Mouse (Mus musculus): ENCODE measurements around the gene Rab25. TPM values are rescaled to one million over a fixed set of nuclear protein-coding genes. Genes with fewer than 3 reads are reported as not detected.

Rab25 gene
- total RNA-seq, 1 experiment from 2014 or later = 0.47 TPM

DNA sequence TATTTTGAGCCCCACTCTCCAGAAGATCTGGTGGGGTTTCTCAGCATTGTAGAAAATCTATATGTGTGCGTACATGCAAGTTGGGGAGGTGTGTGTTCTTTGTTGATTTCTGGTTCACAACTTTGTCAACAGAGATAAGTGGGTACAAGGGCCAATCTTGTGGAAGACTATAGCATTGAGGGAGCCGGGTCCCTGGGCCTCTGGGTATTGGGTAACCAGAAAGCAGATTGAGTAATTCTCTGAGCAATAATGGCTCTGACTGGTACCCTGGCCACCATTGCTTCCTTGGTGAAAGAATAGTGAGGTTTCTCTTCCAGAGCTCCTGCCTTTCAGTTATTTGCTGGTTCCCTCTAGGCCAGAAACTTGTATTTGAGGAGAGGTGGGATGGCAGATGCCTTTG is 21.0 kb upstream of the Rab25 start:
- no peak for ATAC-seq (ENCODE audit: extremely low read depth, insufficient number of reproducible peaks, low FRiP score, poor library complexity, severe bottlenecking)

- ATAC-seq (ENCODE audit: extremely low read depth, insufficient number of reproducible peaks, low FRiP score, poor library complexity, severe bottlenecking) = no peak
Observed at GRCm38 (mm10) chr3:88568615-88569014, 20.5 kb upstream of the Rab25 start.

DNA sequence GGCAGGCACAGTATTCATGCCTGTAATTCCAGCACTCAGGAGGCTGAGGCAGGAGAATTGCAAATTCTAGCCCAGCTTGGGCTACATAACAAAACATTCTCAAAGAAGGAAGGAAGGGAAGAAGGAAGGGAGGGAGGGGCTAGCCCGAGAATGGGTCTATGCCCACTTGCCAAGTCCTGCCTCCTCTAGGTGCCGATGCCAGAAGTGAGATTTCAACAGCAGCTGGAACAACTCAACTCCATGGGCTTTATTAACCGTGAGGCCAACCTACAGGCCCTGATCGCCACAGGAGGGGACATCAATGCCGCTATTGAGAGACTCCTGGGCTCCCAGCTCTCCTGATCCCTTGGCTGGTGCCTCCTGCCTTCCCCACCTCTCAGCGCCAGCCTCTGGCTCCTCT is 19.8 kb upstream of the Rab25 start:
- no peak for ATAC-seq (ENCODE audit: extremely low read depth, insufficient number of reproducible peaks, low FRiP score, poor library complexity, severe bottlenecking)

DNA sequence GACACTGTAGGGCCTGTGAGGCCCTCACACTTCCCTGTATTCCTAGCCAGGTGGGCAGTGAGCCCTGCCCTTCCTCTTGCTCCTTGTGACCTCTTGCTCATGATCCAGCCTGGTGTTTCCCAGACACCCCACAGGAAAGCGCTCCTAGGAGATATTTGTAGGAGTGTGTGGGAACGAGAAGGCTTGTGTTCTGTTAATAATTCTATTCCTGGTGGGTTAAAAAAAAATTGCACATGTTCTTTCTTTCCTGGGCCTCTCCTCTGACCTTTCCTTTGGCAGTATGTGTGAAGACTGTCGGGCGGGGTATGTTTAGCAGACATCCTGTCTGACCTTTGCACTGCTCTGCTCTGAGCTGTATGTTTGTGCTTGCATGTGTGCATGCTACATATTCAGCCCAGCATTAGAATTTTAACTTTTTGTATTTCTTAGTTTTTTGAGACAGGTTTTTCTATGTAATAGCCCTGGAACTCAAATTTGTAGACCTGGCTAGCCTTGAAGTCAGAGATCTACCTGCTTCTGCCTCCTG is 18.5 kb upstream of the Rab25 start:
- ATAC-seq (ENCODE audit: extremely low read depth, insufficient number of reproducible peaks, low FRiP score, poor library complexity, severe bottlenecking) = no peak

DNA sequence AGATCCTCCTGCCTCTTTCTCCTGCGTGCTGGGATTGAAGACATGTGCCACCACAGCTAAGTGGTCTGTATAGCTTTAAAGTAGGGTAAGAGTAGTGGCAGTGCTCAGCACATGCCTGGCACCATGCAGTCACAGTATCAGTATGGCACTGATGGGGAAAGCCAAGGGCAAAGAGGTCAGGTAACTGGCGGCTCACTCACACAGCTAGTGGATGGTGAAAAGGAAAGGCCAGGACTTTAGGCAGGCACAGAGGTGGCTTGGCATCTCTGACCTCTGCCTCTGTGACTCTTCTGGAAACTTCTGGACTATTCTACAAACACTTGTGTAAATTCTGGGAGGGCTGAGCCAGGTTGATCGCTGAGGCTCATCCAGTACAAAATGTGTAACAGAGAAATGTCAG is 18.0 kb upstream of the Rab25 start:
- ATAC-seq (ENCODE audit: extremely low read depth, insufficient number of reproducible peaks, low FRiP score, poor library complexity, severe bottlenecking) = no peak

GRCm38 (mm10) chr3:88563966-88564365 is 15.9 kb upstream of the Rab25 start:
- no peak for ATAC-seq (ENCODE audit: extremely low read depth, insufficient number of reproducible peaks, low FRiP score, poor library complexity, severe bottlenecking)

DNA sequence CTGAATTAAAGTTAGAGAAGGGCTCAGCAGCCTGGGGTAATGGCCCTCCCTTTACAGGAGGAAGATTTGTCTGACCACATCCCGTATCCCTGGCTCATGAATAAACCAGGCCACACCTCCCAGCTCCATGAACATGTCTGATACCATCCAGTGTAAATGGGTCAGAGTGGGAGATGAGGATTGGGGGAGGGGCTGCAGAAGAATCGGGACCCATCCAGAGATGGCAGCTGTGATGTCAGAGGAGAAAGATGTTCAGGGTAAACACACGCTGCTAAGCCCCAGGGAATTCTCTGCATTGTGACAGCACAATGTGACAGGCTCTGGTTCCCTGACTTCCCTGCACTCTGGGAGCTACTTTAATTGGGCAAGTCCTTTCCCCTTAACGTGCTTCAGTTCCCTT is 15.3 kb upstream of the Rab25 start:
- ATAC-seq (ENCODE audit: extremely low read depth, insufficient number of reproducible peaks, low FRiP score, poor library complexity, severe bottlenecking) = no peak

DNA sequence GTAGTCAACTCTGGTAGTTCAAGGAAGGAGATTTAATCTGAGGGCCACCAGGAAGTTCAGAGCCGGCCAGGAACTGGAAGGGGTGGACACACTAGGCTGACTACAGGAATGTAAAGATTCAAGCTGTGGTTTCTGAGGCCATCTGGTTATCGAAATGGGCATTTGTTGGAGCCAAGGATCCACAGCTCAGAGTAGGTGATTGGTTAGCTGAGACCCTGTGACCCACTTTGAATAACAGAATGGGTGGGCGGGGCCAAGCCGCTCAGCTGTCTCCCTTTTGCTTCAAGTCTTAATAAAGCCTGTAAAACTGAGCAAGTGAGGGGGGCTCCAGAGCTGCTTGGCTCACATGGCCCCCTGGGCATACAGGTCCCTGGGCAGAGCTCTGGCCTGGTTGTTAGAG is 13.9 kb upstream of the Rab25 start:
- ATAC-seq (ENCODE audit: extremely low read depth, insufficient number of reproducible peaks, low FRiP score, poor library complexity, severe bottlenecking) = no peak

DNA sequence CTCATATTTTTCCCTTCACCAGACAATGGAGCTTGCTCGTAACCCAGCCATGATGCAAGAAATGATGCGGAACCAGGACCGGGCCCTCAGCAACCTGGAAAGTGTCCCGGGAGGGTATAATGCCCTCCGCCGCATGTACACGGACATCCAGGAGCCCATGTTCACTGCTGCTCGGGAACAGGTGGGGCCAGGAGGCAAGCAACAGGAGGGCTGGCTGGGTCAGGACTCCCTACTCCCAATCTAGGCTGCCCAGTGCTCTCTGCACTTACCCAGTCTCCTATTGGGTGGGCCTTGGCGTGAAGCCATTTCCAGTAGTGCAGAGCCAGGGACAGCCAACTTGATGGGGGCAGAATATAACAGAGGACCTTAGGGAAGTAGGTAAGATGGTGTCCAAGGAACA is 11.5 kb upstream of the Rab25 start:
- no peak for ATAC-seq (ENCODE audit: extremely low read depth, insufficient number of reproducible peaks, low FRiP score, poor library complexity, severe bottlenecking)

- ATAC-seq (ENCODE audit: extremely low read depth, insufficient number of reproducible peaks, low FRiP score, poor library complexity, severe bottlenecking) = no peak
Observed at GRCm38 (mm10) chr3:88556616-88557015, 8.5 kb upstream of the Rab25 start.

DNA sequence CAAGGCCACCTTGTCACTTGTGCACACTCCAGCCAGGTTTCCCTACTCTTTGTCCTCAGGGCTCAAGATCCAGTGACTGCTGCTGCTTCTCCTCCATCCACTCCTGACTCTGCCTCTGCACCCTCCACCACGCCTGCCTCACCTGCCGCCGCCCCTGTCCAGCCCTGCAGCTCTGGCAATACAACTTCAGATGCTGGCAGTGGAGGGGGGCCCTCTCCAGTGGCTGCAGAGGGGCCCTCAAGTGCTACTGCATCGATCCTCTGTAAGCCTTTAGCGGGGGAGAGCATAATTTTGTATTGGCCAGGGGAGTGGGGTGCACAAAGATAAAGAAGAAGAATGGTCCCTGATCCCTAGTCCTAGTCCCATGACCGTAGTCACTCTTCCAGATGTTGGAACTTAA is 7.6 kb upstream of the Rab25 start:
- ATAC-seq (ENCODE audit: extremely low read depth, insufficient number of reproducible peaks, low FRiP score, poor library complexity, severe bottlenecking) = no peak

DNA sequence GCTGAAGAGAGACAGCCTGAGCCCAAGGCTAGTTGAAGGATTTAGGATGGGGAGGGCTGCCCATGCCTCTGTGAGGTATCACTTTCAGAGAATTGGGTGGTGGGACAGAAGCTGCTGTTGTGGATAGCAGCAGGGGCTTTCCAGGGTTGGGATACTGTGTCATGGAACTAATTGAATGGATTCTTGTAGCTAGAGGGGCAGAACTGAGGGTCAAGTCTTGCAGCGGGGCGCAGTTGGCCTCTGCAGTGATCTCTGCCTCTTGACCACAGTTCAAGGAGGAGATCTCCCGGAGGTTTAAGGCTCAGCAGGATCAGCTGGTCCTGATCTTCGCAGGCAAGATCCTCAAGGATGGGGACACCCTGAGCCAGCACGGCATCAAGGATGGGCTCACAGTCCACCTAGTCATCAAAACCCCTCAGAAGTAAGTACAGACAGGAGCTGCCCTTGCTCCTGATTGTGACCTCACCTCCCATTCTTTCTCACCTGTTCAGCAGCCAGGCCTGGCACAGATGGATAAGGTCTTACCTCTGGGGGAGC is 7.0 kb upstream of the Rab25 start:
- ATAC-seq (ENCODE audit: extremely low read depth, insufficient number of reproducible peaks, low FRiP score, poor library complexity, severe bottlenecking) = no peak

- ATAC-seq (ENCODE audit: extremely low read depth, insufficient number of reproducible peaks, low FRiP score, poor library complexity, severe bottlenecking) = no peak
Observed at GRCm38 (mm10) chr3:88553880-88554586, 5.9 kb upstream of the Rab25 start.

- peak; percentile 62 for ATAC-seq (ENCODE audit: extremely low read depth, insufficient number of reproducible peaks, low FRiP score, poor library complexity, severe bottlenecking)
Observed at GRCm38 (mm10) chr3:88553525-88553879, 5.4 kb upstream of the Rab25 start, which contains the start of gene Ubqln4. TSS of gene Ubqln4 (plus strand) at chr3:88553758.

DNA sequence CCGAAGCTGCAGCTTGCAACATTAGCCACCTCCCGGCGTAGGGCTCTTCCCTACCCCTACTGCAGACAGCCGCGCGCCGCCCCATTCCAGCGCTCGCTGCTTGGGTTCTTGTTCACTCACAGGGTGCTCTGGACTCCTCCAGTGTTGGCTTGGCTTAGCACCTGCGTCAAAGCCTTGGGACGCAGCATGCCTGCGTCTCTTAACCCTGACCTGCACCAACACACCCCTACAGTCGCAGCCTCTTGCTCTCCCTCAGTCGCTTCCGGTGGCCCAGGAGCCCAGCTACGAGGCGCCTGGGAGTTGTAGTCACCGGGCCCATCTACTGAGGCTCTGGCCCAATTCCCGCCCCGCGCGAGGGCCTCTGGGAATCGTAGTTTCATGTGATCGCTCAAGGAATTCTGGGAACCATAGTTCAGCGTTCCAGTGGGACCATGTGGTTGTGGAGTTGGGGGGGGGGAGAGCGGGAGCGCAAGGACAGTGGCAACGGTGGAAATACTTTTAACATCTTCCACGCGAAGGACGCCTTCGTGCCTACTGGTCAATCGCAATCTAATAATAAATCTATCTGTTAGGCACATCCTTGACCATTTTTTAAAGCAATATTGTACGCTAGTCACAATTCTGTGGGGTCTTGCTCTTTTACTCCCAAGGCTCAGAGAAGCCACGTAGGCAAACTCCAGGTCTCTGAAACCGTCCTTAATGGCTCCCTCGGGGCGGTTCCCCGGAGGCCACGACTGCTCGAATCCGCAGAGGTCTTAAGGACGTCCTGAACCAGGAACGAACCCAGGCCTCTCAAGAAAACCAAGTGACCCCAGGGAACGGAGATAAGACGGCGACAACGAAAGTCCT is 4.8 kb upstream of the Rab25 start, which contains the start of gene Lamtor2:
Lamtor2 (minus strand) TSS at position 399 of the 849 bp plus-strand sequence.
- ATAC-seq (ENCODE audit: extremely low read depth, insufficient number of reproducible peaks, low FRiP score, poor library complexity, severe bottlenecking) = peak; percentile 76

GRCm38 (mm10) chr3:88552082-88552645 is 4.1 kb upstream of the Rab25 start:
- no peak for ATAC-seq (ENCODE audit: extremely low read depth, insufficient number of reproducible peaks, low FRiP score, poor library complexity, severe bottlenecking)

- no peak for ATAC-seq (ENCODE audit: extremely low read depth, insufficient number of reproducible peaks, low FRiP score, poor library complexity, severe bottlenecking)
Observed at GRCm38 (mm10) chr3:88551586-88551985, 3.5 kb upstream of the Rab25 start.

- no peak for ATAC-seq (ENCODE audit: extremely low read depth, insufficient number of reproducible peaks, low FRiP score, poor library complexity, severe bottlenecking)
Observed at GRCm38 (mm10) chr3:88546674-88547418, 1.3 kb downstream of the Rab25 start.

All from neutrophil, adult 5-6 weeks (primary cell).